Comparison of ENCODE assay signal across 32 mouse cellular contexts in genomic region chr7:101612786-101613527, GRCm38 (mm10). TPM values are rescaled to one million over a fixed set of nuclear protein-coding genes. Genes with fewer than 3 reads are reported as not detected.
"Had no signal": no experiment of that assay in that cellular context is flagged by ENCODE, and none has a peak within 500 bp of the region (broad histone marks: within the 10 kb centered on the region; RNA-seq: fewer than 3 reads in every experiment).

No protein-coding gene starts in this region.

RNA-seq across cellular contexts. Expression of gene Art2b, which starts 27.6 kb away (rescaled TPM):
- total RNA-seq: gastrocnemius, adult 18-20 months; gastrocnemius, adult 8-10 months; gastrocnemius, postnatal 14 days; gastrocnemius, postnatal 36 days; heart, adult 8-10 months; heart, postnatal 10 days; heart, postnatal 25 days; heart, postnatal 4 days; layer of hippocampus, adult 18-20 months; layer of hippocampus, adult 8-10 months; layer of hippocampus, postnatal 14 days; layer of hippocampus, postnatal 36 days; left cerebral cortex, adult 18-20 months; left cerebral cortex, adult 8-10 months; left cerebral cortex, postnatal 10 days; left cerebral cortex, postnatal 25 days; left cerebral cortex, postnatal 4 days had no signal
- polyA plus RNA-seq: heart, embryonic 10.5 days; heart, embryonic 12.5 days; heart, embryonic 14.5 days; hindbrain, embryonic 10.5 days; hindbrain, embryonic 12.5 days; hindbrain, embryonic 14.5 days; hindbrain, embryonic 16.5 days; kidney, embryonic 14.5 days; kidney, embryonic 16.5 days; limb, embryonic 11.5 days; limb, embryonic 13.5 days; limb, embryonic 15.5 days; liver, embryonic 11.5 days; liver, embryonic 13.5 days; liver, embryonic 15.5 days had no signal
